Mouse (Mus musculus): ENCODE measurements around the gene Smtn.
A peak's percentile ranks its signal among the peaks of the same experiment; 100 is the strongest.

Smtn gene

DNA sequence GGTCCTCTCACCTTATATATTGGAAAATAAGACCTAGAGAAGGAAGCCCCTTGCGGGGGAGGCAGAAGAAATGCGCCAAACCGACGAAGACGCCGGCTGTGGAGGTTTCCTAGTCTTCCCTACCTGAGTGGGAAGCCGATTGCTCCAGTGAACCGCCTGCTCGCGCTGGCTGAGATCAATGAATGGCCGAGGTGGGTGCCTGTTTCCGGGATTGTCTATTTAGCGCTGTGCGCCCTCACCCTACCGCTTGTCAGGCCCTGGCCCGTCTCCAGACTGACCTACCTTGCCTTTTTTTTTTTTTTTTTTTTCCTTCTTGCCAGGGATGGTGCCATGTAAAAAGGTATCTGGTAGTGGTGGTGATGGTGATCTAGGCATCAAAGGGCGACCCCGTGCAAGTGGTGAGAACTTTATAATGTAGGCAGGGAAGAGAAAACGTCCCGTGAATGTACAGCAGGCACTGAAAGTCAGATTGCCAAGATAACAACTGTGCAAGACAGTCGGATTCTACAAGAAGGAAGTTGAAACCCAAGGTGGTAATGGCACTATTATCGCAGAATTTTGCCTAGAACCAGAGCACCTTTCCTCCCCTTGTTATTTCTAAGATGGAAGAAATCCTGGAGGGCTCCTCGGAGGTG, at the start of gene Smtn:
Gene Smtn, minus strand, starts transcription at position 162 of the 635 bp plus-strand sequence.
- DNase-seq (ENCODE audit: low read depth): no peak

DNA sequence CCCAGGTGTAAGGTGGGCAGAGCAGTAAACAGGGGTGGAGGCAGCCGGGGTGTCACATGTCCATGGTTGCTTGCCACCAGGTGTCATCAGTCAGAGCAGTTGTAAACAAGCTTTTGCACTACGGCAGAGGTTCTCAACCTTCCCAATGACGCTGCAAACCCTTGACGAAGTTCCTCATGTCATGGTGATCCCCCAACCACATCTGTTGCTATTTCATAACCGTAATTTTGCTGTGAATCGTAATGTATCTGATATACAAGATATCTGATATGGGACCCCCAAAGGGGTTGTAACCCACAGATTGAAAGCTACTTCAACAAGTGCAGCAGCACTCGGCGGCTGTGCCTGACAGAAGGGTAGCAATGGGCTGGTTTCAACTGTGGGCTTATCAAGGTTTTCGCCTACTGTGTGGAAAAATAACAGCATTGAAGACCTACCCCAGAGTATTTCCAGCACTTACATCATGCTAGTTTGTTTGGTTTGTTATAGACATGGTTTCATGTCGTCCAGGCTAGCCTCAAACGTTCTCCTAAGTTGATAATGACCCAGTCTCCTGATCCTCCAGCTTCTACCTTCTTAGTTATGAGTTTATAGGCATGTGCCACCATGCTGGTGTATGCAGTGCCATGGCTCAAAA, 47.7 kb upstream of the Smtn start:
- DNase-seq (ENCODE audit: low read depth): no peak

DNA sequence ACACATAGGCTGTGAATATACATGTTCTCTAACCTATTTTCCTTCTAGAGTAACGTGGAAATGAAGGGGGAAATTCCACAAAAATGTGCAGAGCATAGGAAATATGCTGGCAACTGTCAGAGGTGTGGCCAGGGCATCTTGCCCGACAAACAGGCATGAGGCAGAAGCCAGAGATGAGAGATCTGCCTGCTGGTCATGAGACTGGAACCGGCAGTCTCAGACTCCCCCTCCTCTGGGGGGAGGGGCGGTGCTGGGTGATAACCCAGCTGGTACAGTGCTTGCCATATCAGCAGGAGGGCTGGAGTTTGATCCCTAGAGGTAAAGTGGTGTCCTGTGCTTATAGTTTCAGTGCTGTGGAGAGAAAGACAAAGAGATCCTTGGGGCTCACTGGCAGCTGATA, 46.9 kb upstream of the Smtn start:
- DNase-seq (ENCODE audit: low read depth): no peak

DNA sequence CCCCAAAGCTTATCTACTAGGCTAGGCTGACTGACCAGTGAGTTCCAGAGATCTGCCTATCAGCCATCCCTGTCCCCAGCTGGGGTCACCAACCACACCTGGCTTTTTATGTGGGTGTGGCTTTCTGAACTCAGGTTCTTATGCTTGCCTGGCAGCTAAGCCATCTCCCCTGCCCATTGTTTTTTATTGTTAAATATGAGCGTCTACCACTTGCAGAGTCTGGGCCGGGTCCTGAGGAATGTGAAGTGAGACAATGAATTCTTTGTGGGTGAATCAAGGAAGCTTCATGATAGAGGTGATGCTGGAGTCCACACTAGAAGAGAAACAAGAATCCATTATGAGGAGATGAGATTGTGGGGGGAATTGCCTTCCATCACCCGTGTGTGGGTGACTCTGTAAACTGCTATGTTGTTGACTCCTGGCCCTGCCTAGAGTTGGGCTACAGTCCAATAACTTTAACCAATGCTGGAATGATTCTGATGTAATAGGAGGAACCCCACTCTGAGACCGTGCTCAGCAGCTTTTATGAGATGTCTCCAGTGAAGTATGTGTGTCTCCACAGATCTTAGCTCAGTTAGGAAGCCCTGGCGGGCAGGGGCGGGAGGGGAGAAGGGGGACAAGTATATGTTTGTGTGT, 45.7 kb upstream of the Smtn start:
- no peak for DNase-seq (ENCODE audit: low read depth)

DNA sequence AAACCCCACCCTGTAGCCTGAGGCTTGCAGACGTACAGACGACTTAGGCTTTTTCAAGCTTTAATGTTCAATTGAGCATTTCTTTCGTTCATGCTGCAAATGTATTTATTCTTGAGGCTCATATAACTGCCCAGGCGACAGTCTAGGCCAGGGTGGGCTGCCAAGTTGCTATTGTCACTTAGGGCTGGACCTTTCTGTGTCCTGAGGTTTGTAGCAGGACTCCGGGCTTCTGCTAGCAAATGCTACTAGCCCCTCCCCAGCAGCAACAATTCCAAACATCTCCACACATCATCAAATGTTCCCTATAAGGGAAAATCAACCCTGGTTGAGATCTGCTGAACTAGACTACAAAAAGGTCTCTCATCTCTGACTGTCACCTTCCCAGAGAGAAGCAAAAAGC, 42.7 kb upstream of the Smtn start:
- no peak for DNase-seq (ENCODE audit: low read depth)

DNA sequence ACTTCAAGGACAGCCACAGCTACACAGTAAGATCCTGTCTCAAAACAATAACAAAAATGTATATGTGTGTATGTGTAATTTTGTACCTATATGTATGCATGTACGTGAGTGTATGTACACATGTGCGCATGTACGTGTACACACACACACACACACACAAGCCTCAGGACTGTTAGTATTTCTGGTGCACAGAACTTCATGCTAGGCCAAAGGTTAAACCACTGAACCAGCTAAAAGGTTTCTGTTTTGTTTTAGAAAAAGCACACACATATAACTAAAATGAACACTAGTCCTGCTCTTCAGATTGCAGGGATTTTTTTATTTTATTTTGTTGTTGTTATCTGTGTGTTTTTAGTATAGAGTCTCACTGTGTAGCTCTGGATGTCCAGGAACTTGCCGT, 41.5 kb upstream of the Smtn start:
- no peak for DNase-seq (ENCODE audit: low read depth)

DNA sequence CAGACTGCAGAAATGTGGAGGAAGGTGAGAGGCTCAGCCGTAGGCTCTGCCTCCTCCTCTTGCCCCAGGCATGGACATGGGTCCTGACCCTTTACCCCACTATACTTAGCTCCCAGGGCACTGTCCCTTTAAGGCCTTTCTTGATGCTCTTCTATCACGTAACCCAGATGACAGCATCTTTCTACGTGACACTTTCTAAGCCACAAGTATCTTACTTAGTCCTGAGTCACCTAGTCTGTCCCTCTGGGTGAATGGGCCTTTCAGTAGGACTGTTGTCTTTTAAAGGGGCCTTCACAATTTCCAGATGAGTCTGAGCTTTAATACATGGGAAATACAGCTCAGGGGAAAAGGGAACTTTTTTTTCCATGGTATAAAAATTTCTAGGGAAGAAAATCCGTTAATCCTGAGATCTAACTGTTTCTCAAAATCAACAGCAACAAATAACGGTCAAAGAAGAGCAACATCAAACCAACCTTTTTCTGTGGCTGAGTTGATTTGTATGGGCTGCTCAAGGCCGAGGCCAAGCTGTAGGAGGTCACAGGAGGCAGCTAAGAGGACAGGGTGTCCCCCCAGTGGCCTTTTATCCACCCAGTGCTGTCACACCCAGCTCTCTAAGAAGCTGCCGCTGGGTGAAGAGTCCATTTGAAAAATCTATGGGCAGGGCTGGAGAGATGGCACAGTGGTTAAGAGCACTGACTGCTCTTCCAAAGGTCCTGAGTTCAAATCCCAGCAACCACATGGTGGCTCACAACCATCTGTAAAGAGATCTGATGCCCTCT, 40.1 kb upstream of the Smtn start:
- DNase-seq (ENCODE audit: low read depth): no peak

DNA sequence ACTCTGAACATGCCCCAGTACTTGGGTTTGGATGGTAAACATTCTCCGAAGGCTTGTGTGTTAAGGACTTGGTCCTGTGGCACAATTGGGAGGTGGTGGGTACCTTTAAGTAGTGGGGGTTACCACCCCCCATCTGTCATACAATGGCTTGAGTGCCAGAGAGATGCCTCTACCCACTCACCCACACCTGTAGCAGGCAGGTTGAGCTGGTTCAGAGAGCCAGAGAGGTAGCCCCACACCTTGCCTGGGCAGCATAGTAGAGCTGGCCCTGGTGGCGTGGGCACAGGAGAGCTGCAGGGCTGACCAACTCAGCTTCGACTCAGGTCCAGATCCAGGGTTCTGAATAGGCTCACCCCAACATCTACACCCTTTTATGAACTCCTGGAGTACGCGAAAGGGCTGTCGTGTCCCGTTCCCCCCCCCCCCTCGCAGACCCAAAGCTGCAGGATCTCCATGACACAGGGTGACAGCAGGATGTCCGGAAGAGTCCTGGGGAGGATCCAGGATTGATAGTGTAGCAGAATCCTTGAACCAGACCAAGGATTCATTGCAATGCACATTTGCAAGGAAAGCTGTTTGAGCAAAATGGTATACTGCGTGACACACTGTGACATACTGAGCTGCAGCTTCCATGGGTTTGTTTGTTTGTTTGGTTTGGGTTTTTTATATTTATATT, 37.8 kb upstream of the Smtn start:
- no peak for DNase-seq (ENCODE audit: low read depth)

DNA sequence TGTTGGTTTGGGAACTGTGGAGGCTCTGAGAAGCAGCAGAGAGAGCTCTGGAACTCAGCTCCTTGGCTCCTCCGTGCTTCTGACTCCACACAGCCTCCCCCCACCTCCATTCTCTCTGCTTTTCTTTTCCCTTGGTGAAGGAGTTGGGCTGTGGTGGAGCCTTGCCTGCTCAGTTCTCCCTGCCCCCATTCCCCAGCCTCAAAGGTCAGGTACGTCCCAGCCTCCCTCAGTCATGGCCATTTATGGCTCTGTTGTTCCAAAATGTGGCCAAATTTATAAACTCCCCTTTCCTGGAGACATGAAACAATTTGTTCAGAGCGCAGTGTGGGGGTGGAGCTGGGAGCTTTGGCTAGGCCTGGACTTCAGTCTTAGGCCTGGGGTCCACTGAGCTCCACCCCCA, 34.8 kb upstream of the Smtn start:
- no peak for DNase-seq (ENCODE audit: low read depth)

DNA sequence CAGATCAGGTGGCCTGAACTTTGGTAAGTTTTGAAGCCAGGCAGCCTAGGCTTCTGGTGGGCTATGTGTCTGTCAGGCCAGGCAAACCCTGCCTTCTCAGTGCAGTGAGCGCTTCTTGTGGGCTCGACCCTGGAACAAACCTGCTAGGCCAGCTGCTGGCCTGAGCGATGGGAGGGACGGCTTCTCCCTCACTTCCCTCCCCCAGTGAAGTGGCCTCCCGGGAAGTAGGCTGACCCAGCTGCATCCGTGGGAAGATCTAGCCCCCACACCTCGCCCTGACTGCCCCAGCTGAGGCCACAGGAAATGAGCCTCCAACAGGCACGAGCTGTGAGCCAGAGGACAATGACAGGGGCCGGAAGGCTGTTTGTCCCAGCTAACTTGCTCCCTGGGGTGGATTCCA, 32.7 kb upstream of the Smtn start:
- DNase-seq (ENCODE audit: low read depth): no peak

DNA sequence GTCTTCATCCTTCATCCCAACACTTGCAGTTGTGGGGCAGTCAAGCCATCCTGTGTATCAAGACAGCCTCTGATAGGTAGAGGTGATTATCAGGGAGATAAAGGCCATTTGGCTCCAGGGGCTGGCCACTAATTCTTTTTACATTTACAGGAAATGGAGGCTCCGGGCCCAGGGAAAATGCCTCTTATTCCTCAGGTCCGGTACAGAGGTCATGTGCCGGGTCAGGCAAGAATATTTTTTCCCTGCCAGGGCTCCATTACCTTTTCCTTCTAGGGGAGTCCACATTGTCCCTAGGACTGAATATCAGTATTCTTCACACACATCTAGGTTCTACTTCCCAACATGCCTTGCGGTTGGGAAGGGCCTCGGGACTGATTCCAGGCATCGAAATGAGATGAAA, 31.8 kb upstream of the Smtn start:
- DNase-seq (ENCODE audit: low read depth): no peak

DNA sequence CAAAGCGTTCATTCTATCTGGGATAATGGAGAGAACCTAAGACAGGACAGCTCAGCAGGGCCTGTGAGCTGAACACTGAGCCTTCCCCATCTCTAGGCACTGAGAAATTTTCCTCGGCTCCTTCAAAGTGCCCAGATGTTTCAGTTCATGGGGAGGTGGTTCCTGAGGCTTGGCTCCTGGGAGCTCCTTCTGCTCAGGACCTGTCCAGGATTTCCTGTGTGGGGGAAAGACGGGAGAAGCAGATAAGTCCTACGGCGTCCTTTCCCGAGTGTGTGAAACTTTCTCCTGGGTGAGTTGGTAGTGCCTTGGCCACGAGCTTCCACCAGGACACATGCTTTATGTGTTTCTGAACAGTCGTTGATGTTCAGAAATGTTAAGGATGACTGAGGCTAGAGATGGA, 29.9 kb upstream of the Smtn start:
- DNase-seq (ENCODE audit: low read depth): no peak

DNA sequence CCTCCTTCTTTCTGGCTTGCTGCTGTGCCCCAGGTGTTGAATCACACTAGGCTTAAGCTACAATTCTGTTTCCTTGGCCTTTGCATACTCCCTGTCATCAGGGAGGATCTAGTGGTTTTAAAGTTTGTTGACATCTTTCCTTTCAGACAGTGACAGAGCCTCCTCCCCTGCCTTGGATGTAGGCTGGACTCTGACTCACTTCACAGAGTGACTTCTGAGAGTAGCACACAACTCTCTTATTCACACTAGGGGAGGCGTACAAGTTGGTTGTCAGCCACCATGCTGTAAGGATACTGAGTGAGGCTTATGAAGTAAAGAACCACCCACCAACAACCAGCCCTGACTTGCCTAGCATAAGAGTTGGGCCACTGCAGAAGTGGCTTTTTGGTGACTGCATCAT, 27.5 kb upstream of the Smtn start:
- no peak for DNase-seq (ENCODE audit: low read depth)

DNA sequence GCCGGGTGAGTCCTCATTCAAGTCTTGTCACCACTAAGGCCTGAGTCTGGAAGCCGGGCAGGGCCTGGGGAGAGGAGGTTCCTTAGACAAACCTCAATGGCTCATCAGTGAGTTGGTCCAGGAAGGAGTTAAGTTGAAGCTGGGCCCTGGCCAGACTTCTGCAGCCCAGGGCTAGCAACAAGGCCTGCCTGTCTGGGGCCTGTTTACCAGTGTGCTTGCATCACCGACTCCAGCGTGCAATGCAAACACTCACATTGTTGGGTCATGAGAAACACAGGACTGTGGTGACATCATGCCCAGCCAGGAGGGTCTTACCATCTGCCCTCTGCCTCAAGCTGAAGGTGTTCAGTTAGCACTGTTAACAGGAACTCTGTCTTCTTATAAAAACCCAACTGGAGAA, 25.6 kb upstream of the Smtn start:
- no peak for DNase-seq (ENCODE audit: low read depth)

DNA sequence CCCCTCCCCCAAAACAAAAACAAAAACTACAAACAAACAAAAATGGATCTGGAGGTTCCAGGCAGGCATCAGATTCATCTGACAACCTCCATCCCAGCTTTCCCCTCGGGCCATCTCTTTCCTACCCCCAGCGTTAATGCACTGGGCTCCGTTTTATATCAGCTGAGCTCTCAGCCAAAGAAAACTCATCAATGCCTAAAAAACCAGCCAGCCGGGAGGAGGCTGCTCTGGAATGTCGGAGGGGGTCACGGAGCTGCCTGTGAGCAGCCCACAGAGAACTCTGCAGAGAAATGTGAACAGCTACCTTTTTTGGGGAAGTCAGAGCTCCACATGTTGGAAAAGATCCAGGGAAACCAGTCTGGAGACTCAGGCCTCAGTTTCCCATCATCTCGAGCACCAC, 24.0 kb upstream of the Smtn start:
- DNase-seq (ENCODE audit: low read depth): no peak

DNA sequence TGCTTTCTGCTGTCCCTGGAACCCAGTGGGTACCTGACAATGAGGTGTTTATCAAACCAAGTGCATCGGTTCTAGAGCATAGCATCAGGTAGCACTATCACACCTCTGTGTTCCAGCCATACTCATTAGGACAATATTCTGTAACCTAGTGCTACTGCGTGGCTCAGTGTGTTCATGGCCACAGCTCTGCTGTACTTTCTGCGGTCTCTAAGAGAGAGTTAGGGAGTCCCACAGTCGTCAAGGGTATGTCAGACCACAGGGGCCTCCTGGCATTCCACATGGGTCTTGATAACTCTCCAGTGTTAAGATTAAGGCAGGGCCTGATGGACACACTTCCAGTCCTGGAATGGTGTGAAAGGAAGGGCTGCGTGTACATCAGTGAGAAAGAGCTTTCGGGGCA, 23.4 kb upstream of the Smtn start:
- DNase-seq (ENCODE audit: low read depth): no peak

DNA sequence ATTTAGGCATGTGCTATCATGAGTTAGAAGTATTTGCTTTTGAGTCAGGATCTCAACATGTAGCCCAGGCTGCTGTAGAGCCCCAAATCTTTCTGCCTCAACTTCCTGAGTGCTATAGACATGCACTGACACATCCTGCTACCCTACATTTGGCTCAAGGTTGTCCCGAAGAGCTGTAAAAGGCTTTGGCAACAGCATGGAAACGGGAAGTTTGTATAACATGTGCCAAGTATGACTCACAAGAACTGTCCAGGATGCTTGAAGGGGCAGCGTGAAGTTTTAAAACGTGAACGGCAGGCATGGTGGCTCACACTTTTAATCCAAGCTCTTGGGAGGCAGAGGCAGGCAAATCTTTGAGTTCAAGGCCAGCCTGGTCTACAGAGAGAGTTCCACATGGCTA, 19.8 kb upstream of the Smtn start:
- no peak for DNase-seq (ENCODE audit: low read depth)

DNA sequence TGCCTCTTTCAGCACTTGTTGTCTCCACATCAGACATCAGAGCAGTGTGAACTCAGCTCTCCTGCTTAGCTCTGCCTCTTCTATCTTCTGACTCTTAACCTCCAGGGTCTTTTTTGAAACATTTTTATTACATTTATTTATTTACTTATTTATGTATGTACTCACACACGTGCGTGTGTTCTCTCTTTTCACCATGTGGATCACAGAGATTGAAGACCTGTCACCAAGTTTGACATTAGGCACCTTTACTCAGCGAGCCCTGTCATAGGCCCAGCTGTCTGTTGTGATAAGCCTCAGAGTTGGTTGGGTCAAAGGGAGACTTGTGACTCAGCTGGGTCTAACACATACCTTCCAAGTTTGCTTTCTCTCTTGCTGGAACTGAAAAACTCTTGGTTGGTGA, 17.4 kb upstream of the Smtn start:
- DNase-seq (ENCODE audit: low read depth): no peak

DNA sequence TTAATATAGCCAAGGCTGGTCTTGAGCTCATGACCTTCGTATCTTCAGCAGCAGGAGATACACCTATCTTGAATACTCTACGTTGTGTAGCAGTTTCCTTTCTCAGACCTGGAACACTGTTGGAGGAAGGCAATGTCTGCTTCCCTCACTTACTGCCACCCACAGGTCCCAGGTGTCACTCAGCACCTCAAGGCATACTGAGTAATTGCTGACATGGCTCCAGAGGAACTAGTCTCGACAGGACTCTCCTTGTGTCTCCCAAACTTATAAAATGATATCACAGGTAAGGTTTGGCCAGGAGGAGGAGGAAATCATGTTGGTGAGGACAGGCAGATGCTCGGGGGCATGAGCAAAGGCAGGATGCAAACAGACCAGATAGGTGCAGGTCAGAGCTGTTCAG, 14.6 kb upstream of the Smtn start:
- no peak for DNase-seq (ENCODE audit: low read depth)

DNA sequence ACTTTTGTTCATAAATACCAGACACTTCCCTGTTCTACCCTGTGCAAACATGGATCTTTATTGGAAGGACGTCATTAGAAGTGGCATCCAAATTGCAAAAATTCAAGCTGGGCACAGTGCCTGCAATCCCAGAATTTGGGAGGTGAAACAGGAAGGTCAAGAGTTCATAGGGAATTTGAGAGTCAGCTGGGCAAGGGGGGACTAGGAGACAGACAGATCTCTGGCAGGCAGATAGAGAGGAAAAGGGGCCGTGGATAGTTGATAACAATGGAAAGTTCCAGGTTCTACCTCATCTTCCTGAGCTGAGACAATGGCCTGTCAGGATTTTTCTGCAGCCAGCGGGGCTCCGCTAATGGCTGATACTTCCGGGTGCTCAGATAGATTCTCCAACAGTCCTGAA, 9.4 kb upstream of the Smtn start:
- no peak for DNase-seq (ENCODE audit: low read depth)

DNA sequence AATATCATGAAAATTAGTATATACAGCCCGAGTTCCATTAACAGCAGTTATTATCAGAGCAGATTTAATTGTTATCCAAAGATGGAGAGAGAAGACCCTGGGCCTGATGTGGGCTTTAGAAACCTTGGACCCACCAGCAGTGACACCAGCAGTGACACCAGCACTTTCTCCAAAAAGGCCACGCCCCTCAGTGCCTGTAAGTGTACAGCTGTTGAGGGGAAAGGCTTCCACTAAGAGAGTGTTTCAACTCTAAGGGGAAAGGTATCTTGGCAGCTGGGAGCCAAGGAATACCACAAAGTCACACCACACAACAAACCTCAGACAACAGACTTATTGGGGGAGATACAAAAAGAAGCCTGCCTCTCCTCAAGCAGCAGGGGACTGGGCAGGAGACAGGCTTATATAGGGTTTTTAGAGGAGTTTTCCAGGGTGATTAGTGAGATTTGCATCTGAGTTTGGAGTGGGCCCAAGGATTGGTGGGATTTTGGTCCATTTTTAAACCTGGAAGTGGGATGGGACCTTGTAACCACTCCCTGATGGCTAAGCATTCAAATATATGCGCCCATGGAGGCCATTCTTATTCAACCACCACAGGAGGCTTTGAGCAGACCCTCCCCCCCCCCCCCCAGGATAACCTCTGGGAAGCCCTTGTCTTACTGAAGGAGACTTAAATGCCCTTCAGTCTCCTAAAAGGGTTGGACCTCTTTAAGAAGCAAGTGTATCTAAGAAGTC, 8.3 kb upstream of the Smtn start:
- DNase-seq (ENCODE audit: low read depth): no peak

DNA sequence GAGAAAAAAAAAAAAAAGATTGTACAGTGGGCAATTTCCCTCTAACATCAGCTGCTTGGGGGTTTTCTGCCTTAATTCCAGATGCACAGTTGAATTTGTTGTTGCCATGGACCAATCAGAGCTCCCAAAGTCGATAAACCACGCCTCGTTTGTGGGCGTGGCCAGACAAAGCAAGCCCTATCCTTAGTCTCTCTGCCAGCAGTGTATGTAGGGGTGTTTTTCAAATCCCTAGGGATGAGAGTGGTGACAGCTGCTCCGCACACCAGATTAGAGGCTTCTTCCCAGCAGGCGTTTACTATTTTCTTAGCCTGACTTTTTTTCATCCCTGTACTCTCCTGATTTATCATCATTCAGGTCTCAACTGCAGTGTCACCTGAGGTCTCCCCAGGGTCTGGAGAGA, 7.6 kb upstream of the Smtn start:
- peak; percentile 31 for DNase-seq (ENCODE audit: low read depth)

Measured in induced T-regulatory cell, adult 2 months (primary cell).